Mouse (Mus musculus) c-Kit-positive CD71-positive TER-119-positive erythroid progenitor cells, embryonic 14.5 days (primary cell): ENCODE results near the gene Ahcyl1.
"Not testable (repeated sequence)": the region's sequence is repeated elsewhere in the genome, so short reads cannot be mapped to it uniquely, and the experiment has no call there.

Source experiments
- DNase-seq: peaks from one replicate; pipeline ENCODE4 v3.0.0-alpha.2; 2013; ENCODE audit warnings: low spot score

Gene Ahcyl1

DNA sequence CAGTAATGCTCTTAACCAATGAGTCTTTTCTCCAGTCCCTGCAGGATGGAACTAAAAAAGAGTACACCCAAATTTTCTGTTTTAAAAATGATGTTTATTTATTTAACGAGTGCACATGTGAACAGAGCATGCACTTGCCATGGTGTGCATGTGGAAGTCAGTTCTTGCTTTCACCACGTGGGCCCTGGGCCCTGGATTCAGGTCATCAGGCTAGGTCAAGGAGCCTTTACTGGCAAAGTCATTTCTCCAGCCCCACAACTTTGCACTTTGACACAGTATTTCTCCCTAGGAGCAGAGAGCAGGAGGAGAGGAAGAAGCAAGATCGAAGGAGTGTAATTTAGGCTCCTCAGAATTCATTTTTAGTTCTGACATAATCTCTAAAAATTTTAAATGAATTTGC is 41.5 kb downstream of the Ahcyl1 start:
- no peak for DNase-seq

DNA sequence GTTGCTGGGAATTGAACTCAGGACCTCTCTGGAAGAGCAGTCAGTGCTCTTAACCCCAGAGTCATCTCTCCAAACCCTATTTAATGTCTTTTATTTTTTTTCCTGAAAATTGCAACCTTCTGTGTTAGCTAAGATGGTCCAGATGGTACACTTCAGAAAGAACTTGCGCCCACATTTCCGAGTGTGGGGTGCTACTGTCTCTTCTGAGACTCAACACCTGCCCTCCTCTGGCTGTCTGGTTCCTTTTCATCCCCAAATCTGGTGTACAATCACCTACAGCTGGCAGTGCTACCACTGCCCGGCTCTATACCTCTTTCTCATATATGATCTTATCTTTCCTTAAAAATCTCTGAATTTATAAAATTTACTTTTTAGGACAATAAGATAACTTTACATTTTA is 43.4 kb downstream of the Ahcyl1 start:
- no peak for DNase-seq

- not testable (repeated sequence) for DNase-seq
These were observed 46.1 kb downstream of the Ahcyl1 start for GRCm38 (mm10) chr3:107650276-107650675.

GRCm38 (mm10) chr3:107646947-107647346 is 49.4 kb downstream of the Ahcyl1 start:
- no peak for DNase-seq

- DNase-seq: no peak
These were observed 58.7 kb downstream of the Ahcyl1 start for GRCm38 (mm10) chr3:107637606-107638172.

DNA sequence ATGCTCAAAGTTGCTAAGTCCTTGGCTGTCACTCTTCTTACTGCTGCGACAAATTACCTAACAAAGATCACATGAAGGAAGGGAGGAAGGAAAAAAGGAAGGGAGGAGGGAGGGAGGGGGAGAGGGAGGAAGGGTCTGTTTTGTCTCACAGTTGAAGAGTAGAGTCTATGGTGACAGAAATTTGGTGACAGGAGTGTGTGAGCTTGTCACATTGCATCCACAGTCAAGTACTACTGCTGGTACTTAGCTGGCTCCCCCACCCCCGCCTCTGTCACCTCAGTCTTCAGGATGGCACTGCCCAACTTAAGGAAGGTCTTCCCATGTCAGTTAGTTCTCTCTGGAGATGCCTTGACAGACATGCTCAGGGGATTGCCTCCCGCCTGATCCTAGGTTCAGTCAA is 60.1 kb downstream of the Ahcyl1 start:
- no peak for DNase-seq

GRCm38 (mm10) chr3:107635836-107636235 is 60.5 kb downstream of the Ahcyl1 start:
- DNase-seq: no peak

- DNase-seq: no peak
These were observed 62.5 kb downstream of the Ahcyl1 start for GRCm38 (mm10) chr3:107633906-107634305.

GRCm38 (mm10) chr3:107632786-107633185 is 63.6 kb downstream of the Ahcyl1 start:
- no peak for DNase-seq

GRCm38 (mm10) chr3:107631523-107631958 is 64.8 kb downstream of the Ahcyl1 start, which contains the start of gene Strip1:
Gene Strip1 (minus strand): TSS chr3:107631694.
- DNase-seq: peak; percentile 92

- peak; percentile 20 for DNase-seq
These were observed 65.5 kb downstream of the Ahcyl1 start, which contains the start of gene Gm10961 for GRCm38 (mm10) chr3:107630682-107631522. Gene Gm10961 (plus strand): TSS chr3:107631322.

GRCm38 (mm10) chr3:107629411-107629810 is 66.9 kb downstream of the Ahcyl1 start:
- no peak for DNase-seq

DNA sequence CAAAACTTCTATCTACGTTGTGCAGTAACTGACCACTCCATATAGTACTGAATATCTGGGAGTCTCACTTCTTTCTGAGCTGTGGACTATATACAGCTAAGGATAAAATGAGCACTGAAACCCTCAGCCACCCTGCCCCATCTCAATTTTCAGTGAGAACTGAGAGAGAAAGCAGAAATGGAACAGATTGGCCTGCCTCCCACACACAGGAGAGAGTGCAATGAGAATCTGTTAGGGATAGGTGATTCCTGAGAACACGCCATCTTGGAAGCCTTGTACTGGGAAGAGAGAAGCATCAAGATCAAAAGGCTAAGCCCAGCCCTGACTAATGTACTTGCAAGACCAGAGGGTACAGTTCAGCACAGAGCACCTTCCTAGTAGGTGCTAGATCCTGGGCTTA is 67.8 kb downstream of the Ahcyl1 start:
- no peak for DNase-seq

DNA sequence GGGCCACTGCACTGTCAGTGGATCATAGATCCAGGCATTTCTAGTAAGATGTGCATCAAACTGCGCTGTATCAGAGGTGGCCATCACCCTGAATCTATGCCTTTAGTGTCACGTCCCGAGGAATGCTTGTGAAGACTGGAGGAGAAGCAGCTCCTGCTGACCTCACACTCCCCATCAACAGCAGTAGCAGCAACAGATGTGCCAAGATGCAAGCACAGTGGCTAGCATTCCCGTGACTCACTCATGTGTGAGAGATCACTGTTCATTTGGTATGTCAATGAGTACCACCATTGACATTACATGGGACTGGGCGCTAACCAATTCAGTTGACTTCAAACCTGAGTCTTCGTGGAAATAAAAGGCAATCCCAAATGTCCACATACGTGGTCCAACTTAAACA is 68.7 kb downstream of the Ahcyl1 start:
- no peak for DNase-seq

GRCm38 (mm10) chr3:107626751-107627150 is 69.6 kb downstream of the Ahcyl1 start:
- DNase-seq: no peak

DNA sequence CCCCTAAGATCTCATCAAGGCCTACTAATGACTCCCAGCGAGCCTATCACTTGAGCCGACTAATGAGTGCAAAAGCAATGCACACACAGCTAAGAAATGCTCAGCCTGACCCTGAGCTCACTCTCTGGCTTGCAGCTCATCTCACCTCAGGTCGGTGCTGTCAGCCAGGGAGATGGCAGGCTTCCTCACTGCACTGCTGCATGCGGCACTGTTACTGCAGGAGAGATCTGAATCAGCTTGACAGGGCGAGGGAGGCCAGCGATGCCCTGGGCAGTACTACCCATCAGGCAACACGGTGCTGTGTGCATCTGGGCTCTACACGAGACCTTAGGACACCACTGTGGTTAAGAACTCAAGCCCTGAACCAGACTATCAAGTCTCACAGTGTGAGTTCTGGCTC is 70.8 kb downstream of the Ahcyl1 start:
- no peak for DNase-seq

GRCm38 (mm10) chr3:107624424-107624823 is 71.9 kb downstream of the Ahcyl1 start:
- DNase-seq: no peak

GRCm38 (mm10) chr3:107622537-107622936 is 73.8 kb downstream of the Ahcyl1 start:
- DNase-seq: no peak

GRCm38 (mm10) chr3:107621286-107622075 is 74.9 kb downstream of the Ahcyl1 start:
- no peak for DNase-seq

- no peak for DNase-seq
These were observed 76.4 kb downstream of the Ahcyl1 start for GRCm38 (mm10) chr3:107619911-107620310.

DNA sequence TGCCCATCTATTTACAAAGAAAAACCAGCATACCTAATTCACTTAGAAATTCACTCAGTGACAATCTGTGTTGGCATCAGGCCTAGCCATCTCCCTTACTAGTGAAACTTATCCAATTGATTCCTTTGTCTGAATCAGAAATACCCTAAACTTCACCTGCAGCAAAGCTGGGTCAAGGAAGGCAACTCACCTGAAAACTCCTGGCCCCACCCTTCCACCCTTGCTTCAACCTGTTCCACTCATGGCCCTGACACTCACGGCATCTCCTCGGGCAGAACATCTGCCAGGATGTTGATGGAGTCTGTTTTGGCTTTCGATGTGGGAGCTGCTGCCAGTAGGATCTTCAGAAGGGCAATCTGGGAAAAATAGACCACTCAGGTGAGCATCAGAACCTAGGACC is 78.6 kb downstream of the Ahcyl1 start:
- no peak for DNase-seq
